Mouse (Mus musculus) layer of hippocampus, postnatal 14 days (tissue): ENCODE results near the gene Immp1l. TPM values are rescaled to one million over a fixed set of nuclear protein-coding genes. Genes with fewer than 3 reads are reported as not detected.

Experiments
- DNase-seq, 2 experiments: peaks; one replicate each; pipeline ENCODE4 v3.0.0; 2021 to 2022; ENCODE audit warnings: low spot score in 2 of 2, mixed read lengths in 1 of 2
- long read RNA-seq, 2 experiments: library from polyadenylated mRNA; stranded (forward); transcript quantifications; one replicate each; pipeline ENCODE4 v2.0.0; 2021
- total RNA-seq, 2 experiments: library from RNA; stranded (reverse); gene quantifications; 2 replicates each; pipeline ENCODE4 v1.2.3; 2021

Gene Immp1l
- 10 to 100 TPM; 29.1 to 34.3 TPM for total RNA-seq
- long read RNA-seq, experiment 1, transcript Immp1l-201 (7 exons, 955 nt) = major isoform, 29 of 35 reads
- long read RNA-seq, experiment 1, partial matches to known transcripts = 1 of 35 reads
- long read RNA-seq, experiment 1, other reads (novel, unspliced or antisense) = 5 of 35 reads
- long read RNA-seq, experiment 2, transcript Immp1l-201 (7 exons, 955 nt) = major isoform, 69 of 74 reads
- long read RNA-seq, experiment 2, partial matches to known transcripts = 1 of 74 reads
- long read RNA-seq, experiment 2, other reads (novel, unspliced or antisense) = 4 of 74 reads

- peak; percentile 97 to 99 for DNase-seq
Observed at GRCm38 (mm10) chr2:105903896-105904756, at the start of gene Immp1l, which contains the start of gene Elp4. Immp1l (plus strand) TSS chr2:105904638. Elp4 (minus strand) TSS chr2:105904564.

GRCm38 (mm10) chr2:105854740-105855139, 49.7 kb upstream of the Immp1l start:
- peak; percentile 14 to 62 for DNase-seq

- DNase-seq = no peak
Observed at GRCm38 (mm10) chr2:105873403-105873802, 31.0 kb upstream of the Immp1l start.

- DNase-seq = no peak
Observed at GRCm38 (mm10) chr2:105890816-105891215, 13.6 kb upstream of the Immp1l start.

- DNase-seq = no peak
Observed at GRCm38 (mm10) chr2:105904757-105905146, 314 bp downstream of the Immp1l start.

GRCm38 (mm10) chr2:105908351-105908750, 3.9 kb downstream of the Immp1l start:
- no peak for DNase-seq

GRCm38 (mm10) chr2:105910611-105911010, 6.2 kb downstream of the Immp1l start:
- no peak for DNase-seq

- DNase-seq = no peak
Observed at GRCm38 (mm10) chr2:105913655-105914366, 9.4 kb downstream of the Immp1l start.

- DNase-seq = no peak
Observed at GRCm38 (mm10) chr2:105916671-105917070, 12.2 kb downstream of the Immp1l start.

GRCm38 (mm10) chr2:105917623-105918346, 13.3 kb downstream of the Immp1l start:
- no peak for DNase-seq

GRCm38 (mm10) chr2:105950131-105950530, 45.7 kb downstream of the Immp1l start:
- DNase-seq = no peak

- no peak for DNase-seq
Observed at GRCm38 (mm10) chr2:105951350-105951940, 47.0 kb downstream of the Immp1l start.

- no peak for DNase-seq
Observed at GRCm38 (mm10) chr2:105953862-105954261, 49.4 kb downstream of the Immp1l start.

GRCm38 (mm10) chr2:105963447-105963846, 59.0 kb downstream of the Immp1l start:
- no peak for DNase-seq

- DNase-seq = no peak
Observed at GRCm38 (mm10) chr2:105973941-105974340, 69.5 kb downstream of the Immp1l start.

- DNase-seq = no peak
Observed at GRCm38 (mm10) chr2:105978065-105978464, 73.6 kb downstream of the Immp1l start.

GRCm38 (mm10) chr2:105985206-105985605, 80.8 kb downstream of the Immp1l start:
- no peak for DNase-seq

GRCm38 (mm10) chr2:105987131-105987530, 82.7 kb downstream of the Immp1l start:
- no peak for DNase-seq

GRCm38 (mm10) chr2:105987999-105988398, 83.6 kb downstream of the Immp1l start:
- peak in 1 of 2 experiments; percentile 10 for DNase-seq
